Mouse (Mus musculus) lung, embryonic 15.5 days (tissue): ENCODE data around the gene Bend4. TPM values are rescaled to one million over a fixed set of nuclear protein-coding genes. Genes with fewer than 3 reads are reported as not detected.

Source experiments
- ATAC-seq: fragments of 200-750 bp; cut with Nextera tagmentation; 2 replicates; pipeline ENCODE4 v1.8.0; 2017; ENCODE audit warnings: moderate number of reproducible peaks, borderline replicate concordance; ENCODE audit not compliant: low FRiP score, low TSS enrichment; ENCODE audit errors: extremely low read depth
- H3K27ac ChIP-seq: fragments of 300-500 bp; sonication (generic); 2 replicates; pipeline ENCODE4 v1.5.1; 2015; ENCODE audit warnings: moderate library complexity, mild to moderate bottlenecking, inconsistent platforms
- H3K27me3 ChIP-seq: fragments of 300-500 bp; sonication (generic); 2 replicates; pipeline ENCODE4 v1.6.1; 2015; ENCODE audit warnings: inconsistent platforms
- H3K36me3 ChIP-seq: fragments of 300-500 bp; sonication (generic); 2 replicates; pipeline ENCODE4 v1.6.1; 2015; ENCODE audit warnings: inconsistent platforms
- H3K4me1 ChIP-seq: fragments of 300-500 bp; sonication (generic); 2 replicates; pipeline ENCODE4 v1.6.1; 2015; ENCODE audit warnings: inconsistent platforms
- H3K4me2 ChIP-seq: fragments of 300-500 bp; sonication (generic); 2 replicates; pipeline ENCODE4 v1.6.1; 2015; ENCODE audit warnings: inconsistent platforms, mild to moderate bottlenecking, moderate library complexity
- H3K4me3 ChIP-seq: fragments of 300-500 bp; sonication (generic); 2 replicates; pipeline ENCODE4 v1.5.1; 2015; ENCODE audit warnings: mild to moderate bottlenecking, inconsistent platforms
- H3K9ac ChIP-seq: fragments of 300-500 bp; sonication (generic); 2 replicates; pipeline ENCODE4 v1.6.1; 2015; ENCODE audit warnings: inconsistent platforms
- H3K9me3 ChIP-seq: fragments of 300-500 bp; sonication (generic); 2 replicates; pipeline ENCODE4 v1.6.1; 2016; ENCODE audit warnings: inconsistent platforms
- WGBS: fragments of 180-500 bp; shearing (Covaris S2); methylation state at CpG from one replicate; pipeline ENCODE4 v1.1.7; 2015; 5-methylcytosine and 5-hydroxymethylcytosine counted together
- polyA plus RNA-seq: library from polyadenylated mRNA; unstranded; fragments of >200 nt; fragmentation: Nextera tagmentation; extraction: Ambion mirVana; gene quantifications from 2 replicates; pipeline ENCODE4 v1.2.1, GENCODE M21; 2015

The Bend4 gene
- polyA plus RNA-seq, 1 experiment from 2014 or later: 7.4 TPM

GRCm38 (mm10) chr5:67444217-67445050, 16.3 kb upstream of the Bend4 start:
- H3K9ac ChIP-seq: no peak overlapping the region
- peak overlapping the region; percentile 11; the same call in 1 of the 2 replicates for H3K4me2 ChIP-seq
- H3K4me1 ChIP-seq: peaks cover 13% of the 10 kb centered on the region; the same call in 1 of the 2 replicates
- 16% methylated on average over 17 of the region's 17 CpGs for WGBS
- H3K27ac ChIP-seq: no peak overlapping the region
- no peak for ATAC-seq
- no peaks in the 10 kb centered on the region for H3K27me3 ChIP-seq
- no peaks in the 10 kb centered on the region for H3K36me3 ChIP-seq
- H3K9me3 ChIP-seq: no peaks in the 10 kb centered on the region
- H3K4me3 ChIP-seq: no peak overlapping the region

GRCm38 (mm10) chr5:67442813-67443450, 14.8 kb upstream of the Bend4 start:
- Histone ChIP-seq H3K36me3 (no peaks in the 10 kb centered on the region), H3K9ac (no peak overlapping the region), H3K4me1 (peaks cover 13% of the 10 kb centered on the region; the same call in 1 of the 2 replicates), H3K9me3 (no peaks in the 10 kb centered on the region), H3K4me3 (no peak overlapping the region), H3K4me2 (no peak overlapping the region), H3K27me3 (no peaks in the 10 kb centered on the region), H3K27ac (no peak overlapping the region)
- 37% methylated on average over 6 of the region's 6 CpGs for whole genome bisulfite sequencing
- ATAC-seq: no peak

GRCm38 (mm10) chr5:67440563-67440962, 12.5 kb upstream of the Bend4 start:
- WGBS: 88% methylated on average over 8 of the region's 8 CpGs
- Histone ChIP-seq H3K27me3 (no peaks in the 10 kb centered on the region), H3K4me1 (0 out of 2 replicates have a peak, but pooled peaks cover 10% of the 10 kb centered on the region), H3K4me2 (no peak overlapping the region), H3K27ac (no peak overlapping the region), H3K4me3 (no peak overlapping the region), H3K9me3 (no peaks in the 10 kb centered on the region), H3K9ac (no peak overlapping the region), H3K36me3 (no peaks in the 10 kb centered on the region)
- no peak for ATAC-seq

- H3K4me1 ChIP-seq: no peaks in the 10 kb centered on the region
- H3K27ac ChIP-seq: no peak overlapping the region; the same call in 1 of the 2 replicates
- no peaks in the 10 kb centered on the region for H3K27me3 ChIP-seq
- no peak overlapping the region for H3K4me3 ChIP-seq
- WGBS: 16% methylated on average over 2 of the region's 2 CpGs
- peak; percentile 49; the same call in 1 of the 2 replicates for ATAC-seq
- H3K4me2 ChIP-seq: no peak overlapping the region
- H3K9ac ChIP-seq: no peak overlapping the region
- no peaks in the 10 kb centered on the region for H3K36me3 ChIP-seq
- H3K9me3 ChIP-seq: no peaks in the 10 kb centered on the region
Measured at GRCm38 (mm10) chr5:67437403-67437802, 9.3 kb upstream of the Bend4 start.

- Histone ChIP-seq H3K4me2 (peak overlapping the region; percentile 86), H3K36me3 (no peaks in the 10 kb centered on the region), H3K4me3 (peak overlapping the region; percentile 64), H3K9ac (peak overlapping the region; percentile 54), H3K27me3 (peaks cover 15% of the 10 kb centered on the region), H3K27ac (peak overlapping the region; percentile 65), H3K9me3 (no peaks in the 10 kb centered on the region), H3K4me1 (peaks cover 12% of the 10 kb centered on the region; the same call in 1 of the 2 replicates)
- under 1% methylated on average over 121 of the region's 121 CpGs for WGBS
- ATAC-seq: peak; percentile 69
Measured at GRCm38 (mm10) chr5:67426478-67427442, 1.4 kb downstream of the Bend4 start.

GRCm38 (mm10) chr5:67426011-67426410, 2.1 kb downstream of the Bend4 start:
- H3K9me3 ChIP-seq: no peaks in the 10 kb centered on the region
- peak overlapping the region; percentile 54; the same call in 1 of the 2 replicates for H3K9ac ChIP-seq

GRCm38 (mm10) chr5:67424636-67425035, 3.5 kb downstream of the Bend4 start:
- no peak for ATAC-seq
- Histone ChIP-seq H3K27me3 (peaks cover 15% of the 10 kb centered on the region), H3K36me3 (no peaks in the 10 kb centered on the region), H3K4me2 (no peak overlapping the region), H3K4me1 (peaks cover 12% of the 10 kb centered on the region; the same call in 1 of the 2 replicates), H3K9ac (no peak overlapping the region), H3K27ac (no peak overlapping the region), H3K4me3 (no peak overlapping the region), H3K9me3 (no peaks in the 10 kb centered on the region)
- WGBS: 42% methylated on average over 3 of the region's 3 CpGs

More at GRCm38 (mm10) chr5:67426011-67426410, 2.1 kb downstream of the Bend4 start:
- Histone ChIP-seq H3K4me2 (peak overlapping the region; percentile 86), H3K36me3 (no peaks in the 10 kb centered on the region), H3K4me3 (peak overlapping the region; percentile 64), H3K4me1 (peaks cover 12% of the 10 kb centered on the region; the same call in 1 of the 2 replicates), H3K27ac (no peak overlapping the region), H3K27me3 (peaks cover 15% of the 10 kb centered on the region)
- no peak for ATAC-seq
- 26% methylated on average over 5 of the region's 5 CpGs for WGBS

- Histone ChIP-seq H3K9ac (no peak overlapping the region), H3K27me3 (peaks cover 15% of the 10 kb centered on the region), H3K36me3 (no peaks in the 10 kb centered on the region), H3K27ac (no peak overlapping the region), H3K4me3 (no peak overlapping the region), H3K4me1 (peaks cover 12% of the 10 kb centered on the region; the same call in 1 of the 2 replicates), H3K9me3 (no peaks in the 10 kb centered on the region), H3K4me2 (no peak overlapping the region)
- WGBS: 71% methylated on average over 2 of the region's 2 CpGs
- no peak for ATAC-seq
Measured at GRCm38 (mm10) chr5:67423963-67424362, 4.1 kb downstream of the Bend4 start.

- Histone ChIP-seq H3K36me3 (no peaks in the 10 kb centered on the region), H3K27ac (no peak overlapping the region), H3K4me3 (no peak overlapping the region), H3K27me3 (peaks cover 15% of the 10 kb centered on the region), H3K4me2 (no peak overlapping the region), H3K4me1 (peaks cover 12% of the 10 kb centered on the region; the same call in 1 of the 2 replicates), H3K9ac (no peak overlapping the region), H3K9me3 (no peaks in the 10 kb centered on the region)
- 60% methylated on average over 9 of the region's 9 CpGs for WGBS
- ATAC-seq: no peak
Measured at GRCm38 (mm10) chr5:67423326-67423725, 4.8 kb downstream of the Bend4 start.

GRCm38 (mm10) chr5:67419407-67419806, 8.7 kb downstream of the Bend4 start:
- no peak overlapping the region for H3K4me2 ChIP-seq
- no peak overlapping the region for H3K4me3 ChIP-seq
- H3K27ac ChIP-seq: no peak overlapping the region
- no peak overlapping the region for H3K9ac ChIP-seq
- WGBS: 63% methylated on average over 4 of the region's 4 CpGs
- H3K27me3 ChIP-seq: no peaks in the 10 kb centered on the region
- ATAC-seq: no peak
- no peaks in the 10 kb centered on the region for H3K9me3 ChIP-seq
- H3K4me1 ChIP-seq: peaks cover 3% of the 10 kb centered on the region; the same call in 1 of the 2 replicates
- 0 out of 2 replicates have a peak, but pooled peaks cover 3% of the 10 kb centered on the region for H3K36me3 ChIP-seq

GRCm38 (mm10) chr5:67411475-67411874, 16.6 kb downstream of the Bend4 start:
- H3K4me2 ChIP-seq: no peak overlapping the region
- H3K9ac ChIP-seq: no peak overlapping the region
- H3K4me3 ChIP-seq: no peak overlapping the region
- ATAC-seq: no peak
- H3K4me1 ChIP-seq: peaks cover 21% of the 10 kb centered on the region
- no peaks in the 10 kb centered on the region for H3K27me3 ChIP-seq
- H3K36me3 ChIP-seq: no peaks in the 10 kb centered on the region
- H3K9me3 ChIP-seq: no peaks in the 10 kb centered on the region
- WGBS: 65% methylated on average over 7 of the region's 7 CpGs
- no peak overlapping the region for H3K27ac ChIP-seq
